Mouse (Mus musculus) left cerebral cortex, adult 18-20 months (tissue): ENCODE results near the gene Pptc7. TPM values are rescaled to one million over a fixed set of nuclear protein-coding genes. Genes with fewer than 3 reads are reported as not detected.
"Not testable (repeated sequence)": the region's sequence is repeated elsewhere in the genome, so short reads cannot be mapped to it uniquely, and the experiment has no call there.

Experiments used
- DNase-seq, 2 experiments: peaks; one replicate each; pipeline ENCODE4 v3.0.0; 2021 to 2022; ENCODE audit warnings: low spot score in 2 of 2, mixed read lengths in 1 of 2
- total RNA-seq, 2 experiments: library from RNA; stranded (reverse); gene quantifications; 2 replicates each; pipeline ENCODE4 v1.2.3; 2021

Gene Pptc7
- total RNA-seq, 2 experiments from 2014 or later = 42.0 to 50.5 TPM

- DNase-seq = no peak
These were observed 11.2 kb downstream of the Pptc7 start for GRCm38 (mm10) chr5:122295113-122295935.

- DNase-seq = peak in 1 of 2 experiments; percentile 16
These were observed 15.9 kb downstream of the Pptc7 start for GRCm38 (mm10) chr5:122300071-122300518.

- no peak for DNase-seq
These were observed 18.9 kb downstream of the Pptc7 start for GRCm38 (mm10) chr5:122302810-122303745.

- no peak for DNase-seq
These were observed 19.8 kb downstream of the Pptc7 start for GRCm38 (mm10) chr5:122303937-122304336.

- DNase-seq = no peak
These were observed 20.4 kb downstream of the Pptc7 start for GRCm38 (mm10) chr5:122304541-122304940.

GRCm38 (mm10) chr5:122305472-122305871 is 21.3 kb downstream of the Pptc7 start:
- no peak for DNase-seq

- DNase-seq = no peak
These were observed 22.4 kb downstream of the Pptc7 start for GRCm38 (mm10) chr5:122306536-122306935.

- DNase-seq = no peak
These were observed 26.5 kb downstream of the Pptc7 start for GRCm38 (mm10) chr5:122310699-122311098.

- DNase-seq = no peak
These were observed 27.5 kb downstream of the Pptc7 start for GRCm38 (mm10) chr5:122311692-122312091.

GRCm38 (mm10) chr5:122312346-122312745 is 28.2 kb downstream of the Pptc7 start:
- DNase-seq = no peak

- DNase-seq = no peak
These were observed 28.9 kb downstream of the Pptc7 start for GRCm38 (mm10) chr5:122312942-122313684.

- peak; percentile 89 to 93 for DNase-seq
These were observed 31.0 kb downstream of the Pptc7 start for GRCm38 (mm10) chr5:122314966-122315667.

- DNase-seq = no peak
These were observed 33.3 kb downstream of the Pptc7 start for GRCm38 (mm10) chr5:122317329-122318045.

- DNase-seq = no peak
These were observed 33.9 kb downstream of the Pptc7 start for GRCm38 (mm10) chr5:122318100-122318499.

- not testable (repeated sequence) for DNase-seq
These were observed 34.8 kb downstream of the Pptc7 start for GRCm38 (mm10) chr5:122318976-122319375.

GRCm38 (mm10) chr5:122319474-122320204 is 35.5 kb downstream of the Pptc7 start:
- DNase-seq = peak in 1 of 2 experiments; percentile 35

GRCm38 (mm10) chr5:122320205-122320781 is 36.1 kb downstream of the Pptc7 start:
- no peak for DNase-seq

GRCm38 (mm10) chr5:122323523-122323922 is 39.4 kb downstream of the Pptc7 start:
- no peak for DNase-seq
